Mouse (Mus musculus) hindbrain, embryonic 13.5 days (tissue): ENCODE measurements around the gene Olfr318. TPM values are rescaled to one million over a fixed set of nuclear protein-coding genes. Genes with fewer than 3 reads are reported as not detected.

ENCODE experiments used
- ATAC-seq: fragments of 200-750 bp; cut with Nextera tagmentation; 2 replicates; pipeline ENCODE4 v1.8.0; 2017; ENCODE audit warnings: moderate TSS enrichment; ENCODE audit not compliant: low FRiP score
- H3K27ac ChIP-seq: fragments of 300-500 bp; sonication (generic); 2 replicates; pipeline ENCODE4 v1.5.1; 2015; ENCODE audit warnings: inconsistent platforms, mild to moderate bottlenecking, moderate library complexity
- H3K27me3 ChIP-seq: fragments of 300-500 bp; sonication (generic); 2 replicates; pipeline ENCODE4 v1.6.1; 2015; ENCODE audit warnings: mild to moderate bottlenecking, inconsistent platforms
- H3K36me3 ChIP-seq: fragments of 300-500 bp; sonication (generic); 2 replicates; pipeline ENCODE4 v1.6.1; 2015; ENCODE audit warnings: mild to moderate bottlenecking, inconsistent platforms
- H3K4me1 ChIP-seq: fragments of 300-500 bp; sonication (generic); replicated peaks from 2 replicates; pipeline ENCODE4 v1.6.1; 2015; ENCODE audit warnings: inconsistent platforms
- H3K4me2 ChIP-seq: fragments of 300-500 bp; sonication (generic); 2 replicates; pipeline ENCODE4 v1.6.1; 2015; ENCODE audit warnings: inconsistent platforms, mild to moderate bottlenecking, moderate library complexity
- H3K4me3 ChIP-seq: fragments of 300-500 bp; sonication (generic); 2 replicates; pipeline ENCODE4 v1.5.1; 2015; ENCODE audit warnings: mild to moderate bottlenecking, inconsistent platforms
- H3K9ac ChIP-seq: fragments of 300-500 bp; sonication (generic); 2 replicates; pipeline ENCODE4 v1.6.1; 2015; ENCODE audit warnings: mild to moderate bottlenecking, inconsistent platforms
- H3K9me3 ChIP-seq: fragments of 300-500 bp; sonication (generic); 2 replicates; pipeline ENCODE4 v1.6.1; 2016; ENCODE audit warnings: inconsistent platforms
- polyA plus RNA-seq: library from polyadenylated mRNA; unstranded; fragments of >200 nt; fragmentation: Nextera tagmentation; extraction: Ambion mirVana; gene quantifications from 2 replicates; pipeline ENCODE4 v1.2.1, GENCODE M21; 2015

Gene Olfr318
- polyA plus RNA-seq, 1 experiment from 2014 or later = not detected

DNA sequence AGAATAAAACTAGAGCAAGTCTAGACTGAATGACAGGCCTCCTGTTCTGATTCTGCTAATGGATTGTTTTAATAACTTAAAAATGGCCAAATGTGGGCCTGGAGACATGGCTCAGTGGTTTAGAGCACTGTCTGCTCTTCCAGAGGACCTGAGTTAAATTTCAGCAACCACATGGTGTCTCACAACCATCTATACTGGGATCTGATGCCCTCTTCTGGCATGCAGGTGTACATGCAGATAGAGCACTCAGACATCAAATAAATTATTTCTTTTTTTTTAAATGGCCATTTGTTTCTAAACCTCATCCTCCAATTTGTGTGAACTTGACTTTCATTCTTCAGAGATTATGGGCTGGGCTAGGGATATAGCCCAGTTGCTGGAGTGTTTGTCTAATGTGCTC is 54.6 kb downstream of the Olfr318 start:
- no peak overlapping the region for H3K27ac ChIP-seq
- H3K9ac ChIP-seq = no peak overlapping the region
- ATAC-seq = no peak
- H3K9me3 ChIP-seq = no peaks in the 10 kb centered on the region
- no peak overlapping the region for H3K4me2 ChIP-seq
- H3K4me1 ChIP-seq = no peaks in the 10 kb centered on the region
- H3K27me3 ChIP-seq = no peaks in the 10 kb centered on the region
- H3K36me3 ChIP-seq = no peaks in the 10 kb centered on the region
- no peak overlapping the region for H3K4me3 ChIP-seq

Other genes starting within 250 kb of the Olfr318 start
- gene Olfr332, start 231.5 kb downstream of the Olfr318 start, polyA plus RNA-seq = not detected in 2 replicates
- not detected in 2 replicates for gene Olfr331, start 221.4 kb downstream of the Olfr318 start, polyA plus RNA-seq
- not detected in 2 replicates for gene Olfr330, start 189.2 kb downstream of the Olfr318 start, polyA plus RNA-seq
- not detected in 2 replicates for gene Olfr329-ps, start 177.6 kb downstream of the Olfr318 start, polyA plus RNA-seq
- 0.09 TPM in 1 of 2 replicates, not detected in the other for gene Olfr328, start 168.4 kb downstream of the Olfr318 start, polyA plus RNA-seq
- gene Olfr224, start 153.5 kb downstream of the Olfr318 start, polyA plus RNA-seq = not detected in 2 replicates
- not detected in 2 replicates for gene Olfr325, start 146.3 kb downstream of the Olfr318 start, polyA plus RNA-seq
- gene Olfr324, start 128.9 kb downstream of the Olfr318 start, polyA plus RNA-seq = not detected in 2 replicates
- gene 2210407C18Rik, start 107.9 kb downstream of the Olfr318 start, polyA plus RNA-seq = not detected in 2 replicates
- gene Olfr323, start 93.5 kb downstream of the Olfr318 start, polyA plus RNA-seq = not detected in 2 replicates
- gene Trim58, start 83.5 kb downstream of the Olfr318 start, polyA plus RNA-seq = 0.14 and 0.19 TPM in 2 replicates
- gene Olfr322, start 65.2 kb downstream of the Olfr318 start, polyA plus RNA-seq = not detected in 2 replicates
- not detected in 2 replicates for gene Olfr320, start 42.9 kb downstream of the Olfr318 start, polyA plus RNA-seq
- not detected in 2 replicates for gene Olfr319, start 24.9 kb downstream of the Olfr318 start, polyA plus RNA-seq
- 0.14 and 0.23 TPM in 2 replicates for gene Olfr317, start 15.2 kb upstream of the Olfr318 start, polyA plus RNA-seq
- gene Olfr316, start 28.7 kb upstream of the Olfr318 start, polyA plus RNA-seq = not detected in 2 replicates
- not detected in 2 replicates for gene Olfr315, start 49.2 kb upstream of the Olfr318 start, polyA plus RNA-seq
- not detected in 2 replicates for gene Olfr314, start 58.9 kb upstream of the Olfr318 start, polyA plus RNA-seq
- gene Fam183b, start 77.9 kb upstream of the Olfr318 start, polyA plus RNA-seq = 9.2 and 10.8 TPM in 2 replicates
- not detected in 2 replicates for gene Olfr313, start 91.0 kb upstream of the Olfr318 start, polyA plus RNA-seq
- gene Olfr312, start 105.2 kb upstream of the Olfr318 start, polyA plus RNA-seq = not detected in 2 replicates
- gene Olfr311, start 115.2 kb upstream of the Olfr318 start, polyA plus RNA-seq = not detected in 2 replicates
- 21.3 and 22.8 TPM in 2 replicates for gene Gm12258, start 123.1 kb upstream of the Olfr318 start, polyA plus RNA-seq
- gene 2810021J22Rik, start 143.2 kb upstream of the Olfr318 start, polyA plus RNA-seq = 11.5 and 12.9 TPM in 2 replicates
- gene Zfp39, start 180.2 kb upstream of the Olfr318 start, polyA plus RNA-seq = 5.0 and 5.7 TPM in 2 replicates
- gene Btnl10, start 193.9 kb upstream of the Olfr318 start, polyA plus RNA-seq = not detected in 2 replicates
- 522 and 540 TPM in 2 replicates for gene Rnf187, start 214.9 kb upstream of the Olfr318 start, polyA plus RNA-seq
- gene Hist3h2ba, start 224.9 kb upstream of the Olfr318 start, polyA plus RNA-seq = 285 and 298 TPM in 2 replicates
- 138 and 142 TPM in 2 replicates for gene Hist3h2a, start 230.7 kb upstream of the Olfr318 start, polyA plus RNA-seq
- gene Trim17, start 230.7 kb upstream of the Olfr318 start, polyA plus RNA-seq = 1.6 TPM in 2 replicates